Mouse (Mus musculus) left cerebral cortex, adult 2 months (tissue): Measurements from ENCODE around the gene Rab12. TPM values are rescaled to one million over a fixed set of nuclear protein-coding genes. Genes with fewer than 3 reads are reported as not detected.
A peak's percentile ranks its signal among the peaks of the same experiment; 100 is the strongest.
"Not testable (repeated sequence)": the region's sequence is repeated elsewhere in the genome, so short reads cannot be mapped to it uniquely, and the experiment has no call there.

Source experiments
- DNase-seq, 2 experiments: peaks; one replicate each; pipeline ENCODE4 v3.0.0; 2021 to 2022; ENCODE audit warnings: low spot score in 2 of 2, mixed read lengths in 1 of 2; ENCODE audit errors: extremely low spot score in 1 of 2
- H3K27ac ChIP-seq: fragments of 200-600 bp; 2 replicates; pipeline ENCODE4 v1.8.1; 2022
- H3K4me3 ChIP-seq: fragments of 200-600 bp; 2 replicates; pipeline ENCODE4 v1.8.1; 2022
- CTCF ChIP-seq: fragments of 200-600 bp; IDR thresholded peaks from 2 replicates; pipeline ENCODE4 v1.8.1; 2022; ENCODE audit warnings: antibody characterized with exemption, mild to moderate bottlenecking, moderate library complexity
- intact Hi-C: fragments of 180-260 bp; cut with DNase I; formaldehyde crosslinking; loops from one replicate; pipeline ENCODE4 v1.15.1; 2025
- long read RNA-seq, 2 experiments: library from polyadenylated mRNA; stranded (forward); transcript quantifications; one replicate each; pipeline ENCODE4 v2.0.0; 2021; ENCODE audit warnings: borderline mapping rate in 2 of 2
- total RNA-seq, 2 experiments: library from RNA; stranded (reverse); gene quantifications; 2 replicates each; pipeline ENCODE4 v1.2.3; 2021

Gene Rab12
- 100 to 1,000 TPM; 116 to 119 TPM for total RNA-seq
- long read RNA-seq, experiment 1, transcript Rab12-205 (6 exons, 2,010 nt) = major isoform, 130 of 134 reads
- long read RNA-seq, experiment 1, partial matches to known transcripts = 2 of 134 reads
- long read RNA-seq, experiment 1, other reads (novel, unspliced or antisense) = 2 of 134 reads
- long read RNA-seq, experiment 2, transcript Rab12-205 (6 exons, 2,010 nt) = major isoform, 82 of 92 reads
- long read RNA-seq, experiment 2, partial matches to known transcripts = 2 of 92 reads
- long read RNA-seq, experiment 2, other reads (novel, unspliced or antisense) = 8 of 92 reads

DNA sequence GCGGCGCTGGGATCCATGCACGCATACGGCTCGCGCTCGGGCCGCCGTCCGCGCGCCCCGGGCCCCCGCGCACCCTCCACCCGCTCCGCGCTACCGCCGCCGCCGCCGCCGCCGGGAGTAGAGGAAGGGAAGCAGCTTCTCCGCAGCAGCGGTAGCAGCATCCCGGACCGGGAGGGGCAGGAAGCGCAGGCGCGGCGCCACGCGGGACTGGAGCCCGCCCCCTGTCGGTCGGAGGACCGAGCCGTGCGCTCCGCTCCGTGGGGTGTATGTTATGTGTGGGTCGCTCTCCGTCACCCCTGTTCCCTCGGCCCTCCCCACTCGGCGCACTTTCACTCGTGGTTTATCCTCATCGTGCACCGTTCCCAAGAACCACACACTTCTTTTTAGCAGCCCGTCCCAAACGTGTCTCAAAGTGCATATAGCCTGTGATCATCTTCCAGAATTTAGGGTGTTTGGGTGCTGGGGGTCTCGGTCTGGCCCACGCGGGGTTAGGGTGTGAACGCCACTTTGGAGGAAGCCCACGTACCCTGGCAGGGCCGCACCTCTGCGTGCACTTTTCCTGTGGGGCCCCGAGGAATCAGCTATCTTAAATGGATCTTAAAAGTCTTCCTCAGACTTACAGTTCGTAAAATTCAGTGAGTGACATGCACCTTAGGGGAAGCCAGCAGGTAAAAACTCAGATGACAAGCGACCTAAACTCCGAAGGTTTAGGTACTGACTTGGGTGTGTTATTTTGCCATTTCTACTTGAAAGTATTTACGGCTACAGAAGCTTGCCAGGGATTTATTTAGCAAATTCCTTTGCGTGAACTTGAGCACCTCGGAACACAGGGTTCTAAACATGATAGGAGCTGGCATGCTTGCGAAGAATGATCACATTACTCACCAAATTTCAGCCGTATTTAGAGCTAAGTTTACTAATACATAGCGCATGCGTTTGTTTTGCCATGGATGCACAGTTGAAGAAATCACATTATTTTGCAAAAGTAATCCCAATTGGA, at the start of gene Rab12:
Rab12 (minus strand) TSS at position 176 of the 1,000 bp plus-strand sequence.
- peak within 1 kb of the TSS; percentile 66 for H3K4me3 ChIP-seq
- peak; percentile 96 for TF ChIP-seq CTCF
- intact Hi-C loops = no loop called here
- peak within 1 kb of the TSS; percentile 84 for H3K27ac ChIP-seq
- peak; percentile 90 to 91 for DNase-seq

DNA sequence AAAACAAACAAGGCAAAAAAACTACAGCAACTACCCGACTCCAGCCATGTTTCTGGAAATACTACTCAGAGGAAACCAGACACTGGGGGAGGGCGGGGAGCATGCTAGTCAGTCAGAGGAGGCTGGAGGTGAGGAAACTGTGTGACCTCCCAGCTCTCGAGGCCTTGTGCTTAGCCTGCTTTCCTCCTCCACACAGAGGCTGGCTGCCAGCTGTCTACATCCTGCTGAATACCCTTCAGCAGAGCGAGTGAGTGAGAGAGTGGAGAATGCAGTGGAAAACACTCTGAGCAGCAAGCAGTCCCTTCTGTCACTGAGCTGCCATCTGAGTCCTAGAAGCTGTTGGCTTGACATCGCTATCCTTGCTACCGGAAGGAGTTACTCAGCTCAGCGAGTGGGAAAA, 44.7 kb upstream of the Rab12 start:
- intact Hi-C loops = no loop called here
- peak in 1 of 2 experiments; percentile 19 for DNase-seq
- H3K4me3 ChIP-seq = no peak overlapping the region
- H3K27ac ChIP-seq = no peak overlapping the region
- TF ChIP-seq CTCF = no peak

DNA sequence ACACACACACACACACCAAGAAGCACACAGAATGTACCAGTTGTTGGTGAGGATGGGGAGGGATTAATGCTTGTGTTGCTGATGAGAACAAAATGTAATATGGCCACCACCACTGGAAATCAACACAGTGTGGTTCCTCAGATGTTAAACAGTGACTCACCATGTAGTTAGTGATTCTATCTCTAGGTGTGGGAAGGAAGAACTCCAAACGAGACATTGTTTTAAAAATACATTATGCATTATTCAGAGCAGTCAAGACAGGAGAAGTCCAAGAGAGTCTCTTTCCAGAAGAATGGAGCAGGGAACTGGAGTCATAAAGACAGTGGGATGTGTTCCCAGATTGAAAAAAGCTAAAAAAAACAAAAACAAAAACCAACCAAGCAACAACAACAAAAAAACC, 44.0 kb upstream of the Rab12 start:
- intact Hi-C loops = no loop called here
- Histone ChIP-seq H3K27ac (no peak overlapping the region), H3K4me3 (no peak overlapping the region)
- no peak for TF ChIP-seq CTCF
- no peak for DNase-seq

DNA sequence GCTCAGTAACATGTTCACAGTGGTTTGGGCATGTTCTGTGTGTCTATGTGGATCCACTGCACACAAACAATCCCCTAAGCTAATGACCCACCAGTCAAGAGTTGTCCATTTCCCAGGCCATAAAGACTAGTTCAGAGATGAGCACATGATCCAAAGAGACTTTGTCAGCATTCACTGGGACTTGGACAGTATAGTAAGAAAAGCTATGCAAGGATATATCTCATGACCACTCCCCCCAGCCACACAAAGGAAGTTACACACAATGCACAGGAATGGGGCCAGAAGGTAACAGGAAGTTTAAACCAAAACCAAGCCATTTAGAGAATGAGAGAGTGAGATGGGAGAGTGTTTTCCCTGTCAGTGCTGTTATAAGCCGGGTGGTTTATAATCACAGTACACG, 41.9 kb upstream of the Rab12 start:
- intact Hi-C loops = no loop called here
- no peak for DNase-seq
- no peak overlapping the region for H3K4me3 ChIP-seq
- H3K27ac ChIP-seq = no peak overlapping the region
- no peak for TF ChIP-seq CTCF

DNA sequence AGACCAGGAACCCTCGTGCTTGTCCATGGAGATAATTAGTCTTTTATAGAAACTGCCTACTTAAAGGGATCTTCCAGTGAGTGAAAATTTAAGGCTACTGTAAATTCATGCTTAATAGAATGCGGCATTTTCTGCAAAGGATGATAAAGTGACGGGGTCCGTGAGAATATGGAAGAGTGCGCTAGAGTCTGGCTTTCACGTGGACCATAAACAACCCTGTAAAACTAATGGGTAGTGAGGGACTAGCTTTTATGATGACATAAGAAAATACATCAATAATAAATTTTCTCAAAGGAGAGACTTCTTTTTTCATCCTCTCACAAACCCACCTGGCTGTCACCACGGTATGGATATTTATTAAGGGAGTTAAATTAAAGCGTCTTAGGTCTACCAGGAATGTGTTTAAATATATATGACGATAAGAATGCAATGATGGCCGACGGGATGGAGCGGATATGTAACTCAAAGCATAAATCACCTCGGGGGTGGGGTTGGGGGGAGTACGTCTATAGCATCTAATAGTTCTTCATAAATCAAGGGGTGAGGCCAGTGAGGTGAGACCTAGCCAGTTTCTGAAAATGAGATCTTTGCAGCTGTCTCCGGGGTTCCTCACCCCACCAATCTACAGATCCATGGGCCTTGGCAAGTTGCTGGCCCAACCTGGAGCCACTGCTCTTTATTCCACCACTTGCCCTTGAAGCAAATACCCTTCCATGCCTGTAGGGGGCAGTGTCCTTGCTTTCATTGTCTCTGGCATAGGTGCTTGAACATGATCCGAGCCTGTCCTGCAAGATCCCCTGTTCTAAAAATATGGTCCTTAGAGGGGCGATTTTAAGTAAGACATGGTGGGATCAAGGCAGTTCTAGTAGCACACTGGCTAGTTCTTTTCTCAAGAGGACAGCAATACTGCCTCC, 39.1 kb upstream of the Rab12 start:
- DNase-seq = no peak
- TF ChIP-seq CTCF = peak; percentile 40
- intact Hi-C loops = no loop called here
- Histone ChIP-seq H3K4me3 (no peak overlapping the region), H3K27ac (no peak overlapping the region)

DNA sequence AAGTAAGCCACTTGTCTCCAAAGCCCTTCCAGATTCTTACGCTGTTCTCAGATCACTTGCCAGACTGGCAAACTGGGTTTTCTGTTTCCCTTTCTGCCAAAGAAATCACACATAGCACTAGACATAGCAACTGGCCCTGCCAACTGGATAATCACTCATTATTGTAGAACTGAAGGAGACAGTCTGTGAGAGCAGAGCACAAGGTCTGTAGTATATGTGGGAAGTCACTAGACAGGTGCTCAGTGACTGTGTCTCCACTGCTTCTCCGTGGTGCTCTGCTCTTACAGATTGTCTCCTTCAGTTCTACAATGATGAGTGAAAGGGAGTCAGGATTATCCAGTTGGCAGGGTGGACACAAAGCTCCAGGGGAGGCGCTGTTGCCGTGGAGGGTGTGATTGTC, 33.2 kb upstream of the Rab12 start:
- Histone ChIP-seq H3K27ac (no peak overlapping the region), H3K4me3 (no peak overlapping the region)
- TF ChIP-seq CTCF = no peak
- intact Hi-C loops = no loop called here
- no peak for DNase-seq

DNA sequence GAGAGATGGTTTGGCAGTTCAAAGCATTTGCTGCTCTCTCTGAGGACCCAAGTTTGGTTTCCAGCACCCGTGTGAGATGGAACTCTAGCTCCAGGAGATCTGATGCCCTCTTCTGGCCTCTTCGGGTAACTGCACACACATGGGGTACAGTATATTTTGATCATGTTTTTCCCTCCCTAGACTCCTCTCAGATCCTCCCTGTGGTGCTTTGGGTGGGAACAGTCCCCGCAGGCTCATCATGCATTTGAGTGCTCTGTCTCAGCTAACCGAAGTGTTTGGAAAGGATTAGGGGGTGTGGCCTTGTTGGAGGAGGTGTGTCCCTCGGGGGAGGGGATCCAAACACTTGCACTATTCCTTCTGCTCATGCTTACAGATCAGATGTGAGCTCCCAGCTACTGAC, 31.0 kb upstream of the Rab12 start:
- Histone ChIP-seq H3K27ac (no peak overlapping the region), H3K4me3 (no peak overlapping the region)
- DNase-seq = no peak
- intact Hi-C loops = no loop called here
- no peak; the same call in 1 of the 2 replicates for TF ChIP-seq CTCF

DNA sequence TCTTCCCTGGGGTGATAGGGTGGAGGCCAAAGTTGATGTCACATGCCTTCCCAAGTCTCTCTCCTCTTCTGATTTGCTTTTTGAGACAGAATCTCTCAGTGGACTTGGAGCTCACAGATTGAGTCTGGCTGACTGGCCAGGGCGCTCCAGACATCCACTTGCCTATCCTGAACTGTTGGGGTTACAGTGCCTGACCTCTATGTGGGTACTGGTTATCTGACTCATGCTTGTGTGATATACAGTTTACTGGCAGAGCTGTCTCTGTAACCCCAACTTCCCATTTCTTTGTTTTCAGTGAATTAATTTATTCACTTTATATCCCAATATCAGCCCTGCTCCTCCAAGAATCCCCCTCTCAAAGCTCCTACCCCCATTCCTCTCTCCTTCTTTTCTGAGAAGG, 12.8 kb upstream of the Rab12 start:
- no peak for TF ChIP-seq CTCF
- Histone ChIP-seq H3K27ac (no peak overlapping the region), H3K4me3 (no peak overlapping the region)
- no peak for DNase-seq
- intact Hi-C loops = no loop called here

DNA sequence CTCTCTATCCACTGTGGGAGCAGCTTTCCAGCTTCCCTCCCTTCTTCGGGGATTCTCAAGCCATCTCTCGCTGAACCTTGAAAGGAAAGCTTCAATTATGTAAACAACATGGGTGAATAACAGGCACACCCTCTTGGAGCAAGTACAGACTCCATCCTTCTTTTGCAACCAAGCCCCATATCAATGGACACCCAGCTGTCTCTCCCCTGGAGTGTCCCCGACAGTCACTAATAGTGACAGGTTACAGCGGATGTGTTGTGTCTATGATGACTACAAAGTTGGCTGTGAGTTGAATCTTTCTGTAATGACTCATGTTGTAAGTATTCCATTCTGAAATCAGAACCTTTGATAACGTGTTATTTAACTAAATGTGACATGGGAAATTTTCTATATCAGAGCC, 3.9 kb upstream of the Rab12 start:
- no peak for DNase-seq

DNA sequence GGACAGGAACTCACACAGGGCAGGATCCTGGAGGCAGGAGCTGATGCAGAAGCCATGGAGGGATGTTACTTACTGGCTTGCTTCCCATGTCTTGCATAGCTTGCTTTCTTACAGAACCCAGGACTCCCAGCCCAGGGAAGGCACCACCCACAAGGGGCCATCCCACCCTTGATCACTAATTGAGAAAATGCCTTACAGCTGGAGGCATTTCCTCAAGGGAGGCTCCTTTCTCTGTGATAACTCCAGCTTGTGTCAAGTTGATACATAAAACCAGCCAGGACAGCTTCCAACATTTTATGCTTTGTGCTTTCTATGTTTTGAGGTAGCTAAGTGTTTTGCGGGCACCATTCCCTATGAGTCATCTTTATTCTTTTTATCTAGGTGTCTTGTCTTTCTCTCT, 3.1 kb upstream of the Rab12 start:
- DNase-seq, intact Hi-C loops, H3K4me3 ChIP-seq, H3K27ac ChIP-seq: not testable (repeated sequence)

More for the DNA sequence above, 3.9 kb upstream of the Rab12 start:
- Histone ChIP-seq H3K27ac (no peak overlapping the region), H3K4me3 (no peak overlapping the region)
- TF ChIP-seq CTCF = no peak
- intact Hi-C loops = no loop called here

DNA sequence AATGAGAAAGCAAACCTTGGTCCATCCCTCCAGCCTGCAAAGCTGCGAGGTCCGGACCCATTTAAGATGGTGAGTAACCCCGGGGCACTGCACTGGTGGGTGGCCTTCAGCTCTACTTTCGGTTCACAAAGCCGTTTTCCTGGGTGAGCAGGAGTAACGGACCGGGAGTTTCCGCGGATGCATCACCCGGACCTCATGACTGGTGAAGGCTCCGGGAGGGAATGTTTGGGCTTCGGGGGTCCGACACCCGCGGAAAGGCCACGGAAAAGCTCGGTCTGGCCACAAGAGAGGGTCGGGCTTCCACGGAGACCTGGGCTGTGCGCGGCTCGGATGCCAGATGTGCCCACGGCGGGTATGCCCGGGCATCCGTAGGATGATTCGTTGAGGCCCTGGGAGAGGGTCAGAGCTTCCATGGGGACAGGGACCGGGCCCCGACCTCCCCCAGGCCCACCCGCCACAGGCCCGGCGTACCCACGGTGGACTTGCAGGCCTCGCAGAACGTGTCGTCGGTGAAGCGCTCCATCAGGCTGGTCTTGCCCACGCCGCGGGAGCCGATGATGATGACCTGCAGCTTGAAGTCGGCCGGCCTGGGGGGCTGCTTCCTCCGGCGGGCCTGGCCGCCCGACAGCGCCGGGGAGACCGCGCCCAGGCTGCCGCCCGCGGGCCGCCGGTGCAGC, 514 bp downstream of the Rab12 start:
- peak in 1 of 2 experiments; percentile 27 for DNase-seq
- intact Hi-C loops = no loop called here
- Histone ChIP-seq H3K4me3 (peak overlapping the region; percentile 66), H3K27ac (peak overlapping the region; percentile 84)
- no peak for TF ChIP-seq CTCF
